Mouse (Mus musculus): Measurements from ENCODE around the gene Jup. TPM values are rescaled to one million over a fixed set of nuclear protein-coding genes. Genes with fewer than 3 reads are reported as not detected.
A peak's percentile ranks its signal among the peaks of the same experiment; 100 is the strongest.
"Not testable (repeated sequence)": the region's sequence is repeated elsewhere in the genome, so short reads cannot be mapped to it uniquely, and the experiment has no call there.

The Jup gene
- polyA plus RNA-seq, 1 experiment from 2014 or later, result 32.4 TPM

DNA sequence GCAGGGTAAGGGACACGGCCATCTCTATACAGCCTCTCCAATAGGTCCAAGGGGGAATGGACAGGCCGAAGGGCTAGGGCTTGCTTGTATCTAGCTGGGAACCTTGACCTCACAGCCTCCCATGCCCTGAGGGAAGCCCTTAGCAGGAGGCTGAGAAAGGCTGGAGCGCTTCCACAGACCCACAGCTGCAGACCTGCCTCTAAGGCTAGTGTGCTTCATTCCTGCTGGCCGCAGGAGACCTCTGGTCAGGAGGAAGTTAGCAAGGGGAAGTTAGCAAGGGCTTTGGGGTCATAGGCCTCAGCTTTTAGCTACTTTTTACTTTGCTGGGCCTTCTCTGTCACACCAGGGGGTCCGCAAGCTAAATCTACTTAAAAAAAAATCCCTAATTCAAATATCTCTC lies 19.1 kb downstream of the Jup start:
- Histone ChIP-seq H3K27me3 (ENCODE audit: low read depth, poor library complexity, severe bottlenecking) (no peaks in the 10 kb centered on the region), H3K4me3 (no peak overlapping the region), H3K9me3 (replicated peaks) (no peaks in the 10 kb centered on the region), H3K36me3 (peaks cover 51% of the 10 kb centered on the region), H3K27ac (replicated peaks) (no peak overlapping the region), H3K4me1 (0 out of 2 replicates have a peak, but pooled peaks cover 4% of the 10 kb centered on the region)
- no peak for DNase-seq (ENCODE audit: low spot score)
- WGBS, result 89% methylated on average over 5 of the region's 5 CpGs

DNA sequence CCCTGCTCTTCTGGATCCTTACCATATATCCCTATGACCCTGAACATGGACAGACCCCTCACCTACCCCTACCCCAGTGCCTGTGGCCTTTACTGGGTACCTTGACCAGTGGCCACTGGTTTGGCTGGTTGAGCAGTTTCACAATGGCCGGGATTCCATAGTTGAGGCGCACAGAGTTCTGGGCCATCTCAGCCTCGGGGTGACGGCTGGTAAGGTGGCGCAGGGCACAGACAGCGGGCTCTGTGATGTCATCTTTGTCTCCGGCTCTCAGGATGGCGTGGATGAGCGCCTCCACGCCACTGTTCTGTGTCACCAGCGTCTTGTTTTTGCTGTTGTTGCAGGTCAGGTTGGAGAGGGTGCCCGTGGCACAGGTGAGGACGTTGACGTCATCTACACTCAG lies 19.6 kb downstream of the Jup start:
- H3K9me3 ChIP-seq (replicated peaks), result no peaks in the 10 kb centered on the region
- H3K4me1 ChIP-seq, result 0 out of 2 replicates have a peak, but pooled peaks cover 4% of the 10 kb centered on the region
- H3K36me3 ChIP-seq, result peaks cover 47% of the 10 kb centered on the region
- no peak for DNase-seq (ENCODE audit: low spot score)
- H3K4me3 ChIP-seq, result no peak overlapping the region
- H3K27me3 ChIP-seq (ENCODE audit: low read depth, poor library complexity, severe bottlenecking), result no peaks in the 10 kb centered on the region
- no peak overlapping the region for H3K27ac ChIP-seq (replicated peaks)
- 95% methylated on average over 14 of the region's 14 CpGs for WGBS

- no peaks in the 10 kb centered on the region for H3K9me3 ChIP-seq (replicated peaks)
- H3K27me3 ChIP-seq (ENCODE audit: low read depth, poor library complexity, severe bottlenecking), result no peaks in the 10 kb centered on the region
- H3K4me3 ChIP-seq, result no peak overlapping the region
- no peak overlapping the region for H3K27ac ChIP-seq (replicated peaks)
- H3K36me3 ChIP-seq, result peaks cover 40% of the 10 kb centered on the region
- no peak for DNase-seq (ENCODE audit: low spot score)
- 91% methylated on average over 21 of the region's 21 CpGs for WGBS
- H3K4me1 ChIP-seq, result peaks cover 10% of the 10 kb centered on the region
These were observed 20.7 kb downstream of the Jup start for GRCm38 (mm10) chr11:100376746-100377389.

DNA sequence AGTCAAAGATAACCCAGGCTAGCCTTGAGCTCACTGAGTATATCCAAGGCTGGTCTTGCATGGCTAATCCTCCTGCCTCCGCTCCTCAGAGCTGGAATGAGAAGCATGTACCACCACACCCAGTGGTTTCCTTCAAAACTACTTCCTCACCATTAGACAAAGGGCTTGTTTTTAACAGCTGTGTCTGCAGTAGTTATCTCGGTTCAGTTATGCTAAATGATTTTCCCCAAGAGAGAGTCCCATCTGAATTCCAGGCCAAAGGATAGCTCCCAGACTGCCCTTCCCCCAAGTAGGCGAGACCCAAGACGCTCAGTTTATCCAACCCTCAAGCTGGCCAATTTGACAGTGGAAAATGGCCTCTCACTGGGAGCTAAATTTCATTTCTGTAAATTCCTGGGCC lies 21.6 kb downstream of the Jup start:
- Histone ChIP-seq H3K36me3 (peaks cover 36% of the 10 kb centered on the region), H3K27me3 (ENCODE audit: low read depth, poor library complexity, severe bottlenecking) (no peaks in the 10 kb centered on the region), H3K27ac (replicated peaks) (no peak overlapping the region), H3K4me1 (peaks cover 13% of the 10 kb centered on the region), H3K4me3 (no peak overlapping the region), H3K9me3 (replicated peaks) (no peaks in the 10 kb centered on the region)
- no peak for DNase-seq (ENCODE audit: low spot score)
- 89% methylated on average over 4 of the region's 4 CpGs for WGBS

- Histone ChIP-seq H3K9me3 (replicated peaks) (no peaks in the 10 kb centered on the region), H3K27me3 (ENCODE audit: low read depth, poor library complexity, severe bottlenecking) (no peaks in the 10 kb centered on the region), H3K4me1 (peaks cover 13% of the 10 kb centered on the region), H3K4me3 (no peak overlapping the region), H3K36me3 (peaks cover 30% of the 10 kb centered on the region), H3K27ac (replicated peaks) (no peak overlapping the region)
- DNase-seq (ENCODE audit: low spot score), result no peak
- WGBS, result 87% methylated on average over 9 of the region's 9 CpGs
These were observed 22.4 kb downstream of the Jup start for GRCm38 (mm10) chr11:100375127-100375526.

GRCm38 (mm10) chr11:100371981-100372558 lies 25.5 kb downstream of the Jup start:
- DNase-seq (ENCODE audit: low spot score), result peak; percentile 30
- Histone ChIP-seq H3K4me3 (no peak overlapping the region), H3K9me3 (replicated peaks) (no peaks in the 10 kb centered on the region), H3K27me3 (ENCODE audit: low read depth, poor library complexity, severe bottlenecking) (no peaks in the 10 kb centered on the region), H3K4me1 (peaks cover 10% of the 10 kb centered on the region), H3K27ac (replicated peaks) (0 out of 2 replicates have a peak overlapping the region, but pooled peaks have one; percentile 10), H3K36me3 (peaks cover 16% of the 10 kb centered on the region)
- WGBS, result 72% methylated on average over 7 of the region's 8 CpGs

- WGBS, result 89% methylated on average over 8 of the region's 8 CpGs
- DNase-seq (ENCODE audit: low spot score), result no peak
- Histone ChIP-seq H3K4me3 (no peak overlapping the region), H3K27ac (replicated peaks) (no peak overlapping the region), H3K36me3 (peaks cover 6% of the 10 kb centered on the region; the same call in 1 of the 2 replicates), H3K27me3 (ENCODE audit: low read depth, poor library complexity, severe bottlenecking) (no peaks in the 10 kb centered on the region), H3K9me3 (replicated peaks) (no peaks in the 10 kb centered on the region), H3K4me1 (peaks cover 13% of the 10 kb centered on the region)
These were observed 27.7 kb downstream of the Jup start for GRCm38 (mm10) chr11:100369822-100370221.

- no peak overlapping the region for H3K4me3 ChIP-seq
- no peak overlapping the region for H3K27ac ChIP-seq (replicated peaks)
- peaks cover 13% of the 10 kb centered on the region for H3K4me1 ChIP-seq
- 83% methylated on average over 7 of the region's 7 CpGs for WGBS
- H3K9me3 ChIP-seq (replicated peaks), result no peaks in the 10 kb centered on the region
- peaks cover 5% of the 10 kb centered on the region; the same call in 1 of the 2 replicates for H3K27me3 ChIP-seq (ENCODE audit: low read depth, poor library complexity, severe bottlenecking)
- no peak for DNase-seq (ENCODE audit: low spot score)
- peaks cover 4% of the 10 kb centered on the region; the same call in 1 of the 2 replicates for H3K36me3 ChIP-seq
These were observed 28.4 kb downstream of the Jup start for GRCm38 (mm10) chr11:100369145-100369544.

GRCm38 (mm10) chr11:100362979-100363562 lies 34.5 kb downstream of the Jup start:
- Histone ChIP-seq H3K27me3 (ENCODE audit: low read depth, poor library complexity, severe bottlenecking) (peaks cover 42% of the 10 kb centered on the region), H3K27ac (replicated peaks) (0 out of 2 replicates have a peak overlapping the region, but pooled peaks have one; percentile 17), H3K4me3 (0 out of 2 replicates have a peak overlapping the region, but pooled peaks have one; percentile 1), H3K36me3 (no peaks in the 10 kb centered on the region), H3K9me3 (replicated peaks) (no peaks in the 10 kb centered on the region), H3K4me1 (peaks cover 15% of the 10 kb centered on the region)
- DNase-seq (ENCODE audit: low spot score), result peak; percentile 67
- 20% methylated on average over 12 of the region's 12 CpGs for WGBS

DNA sequence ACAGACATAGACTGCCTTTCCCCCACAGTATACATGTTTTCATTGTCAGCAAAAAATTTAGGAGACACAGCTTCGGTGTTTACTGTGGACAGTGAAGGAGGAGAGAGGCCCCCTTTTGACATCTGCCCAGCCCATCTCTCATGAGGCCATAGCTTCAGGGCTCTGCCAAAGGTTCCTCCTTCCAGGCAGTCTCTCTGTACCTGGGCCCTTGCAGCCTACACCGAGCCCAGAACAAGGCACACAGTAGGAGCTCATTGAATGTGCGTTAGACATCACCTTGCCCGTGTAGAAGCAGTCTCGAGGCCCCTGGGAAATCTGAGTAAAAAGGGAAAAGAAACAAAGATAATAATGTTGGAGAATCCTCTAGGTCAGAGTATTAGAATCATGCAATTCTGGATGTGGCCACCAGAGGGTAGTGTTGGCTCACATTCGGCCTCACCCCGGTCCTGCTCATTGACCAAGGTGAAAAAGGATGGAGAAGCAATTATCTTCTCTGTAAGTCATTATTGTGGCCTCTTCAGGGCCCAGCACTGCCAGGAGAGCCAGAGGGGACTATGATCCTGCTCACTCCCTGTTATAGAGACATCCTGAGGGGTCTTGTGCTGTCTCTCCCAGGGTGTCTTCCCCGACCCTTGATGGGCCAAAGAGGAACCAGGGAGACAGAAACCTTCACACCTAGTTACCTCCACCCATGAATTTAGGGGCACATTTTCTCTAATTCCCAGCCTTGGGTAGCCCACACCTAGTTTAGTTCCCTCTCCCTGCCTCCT lies 35.2 kb downstream of the Jup start:
- no peak overlapping the region for H3K4me3 ChIP-seq
- H3K4me1 ChIP-seq, result peaks cover 15% of the 10 kb centered on the region
- no peaks in the 10 kb centered on the region for H3K9me3 ChIP-seq (replicated peaks)
- no peaks in the 10 kb centered on the region for H3K36me3 ChIP-seq
- H3K27me3 ChIP-seq (ENCODE audit: low read depth, poor library complexity, severe bottlenecking), result peaks cover 48% of the 10 kb centered on the region
- 0 out of 2 replicates have a peak overlapping the region, but pooled peaks have one; percentile 17 for H3K27ac ChIP-seq (replicated peaks)
- DNase-seq (ENCODE audit: low spot score), result peak; percentile 79
- WGBS, result 18% methylated on average over 8 of the region's 8 CpGs

- peaks cover 60% of the 10 kb centered on the region for H3K27me3 ChIP-seq (ENCODE audit: low read depth, poor library complexity, severe bottlenecking)
- no CpG with 5 or more reads among the region's 13 CpGs for WGBS
These were observed 36.5 kb downstream of the Jup start for GRCm38 (mm10) chr11:100361059-100361458.

GRCm38 (mm10) chr11:100360175-100360574 lies 37.4 kb downstream of the Jup start:
- no peak for DNase-seq (ENCODE audit: low spot score)
- Histone ChIP-seq H3K9me3 (replicated peaks) (no peaks in the 10 kb centered on the region), H3K27me3 (ENCODE audit: low read depth, poor library complexity, severe bottlenecking) (peaks cover 64% of the 10 kb centered on the region), H3K27ac (replicated peaks) (no peak overlapping the region), H3K4me3 (no peak overlapping the region), H3K4me1 (peaks cover 22% of the 10 kb centered on the region), H3K36me3 (no peaks in the 10 kb centered on the region)
- 86% methylated on average over 6 of the region's 6 CpGs for WGBS

More at GRCm38 (mm10) chr11:100361059-100361458, 36.5 kb downstream of the Jup start:
- peaks cover 21% of the 10 kb centered on the region for H3K4me1 ChIP-seq
- H3K36me3 ChIP-seq; H3K9me3 ChIP-seq (replicated peaks); DNase-seq (ENCODE audit: low spot score); H3K4me3 ChIP-seq; H3K27ac ChIP-seq (replicated peaks): not testable (repeated sequence)

Data from midbrain, embryonic 10.5 days (tissue).